ENCODE assay signal across 11 mouse cellular contexts in the genomic region with DNA sequence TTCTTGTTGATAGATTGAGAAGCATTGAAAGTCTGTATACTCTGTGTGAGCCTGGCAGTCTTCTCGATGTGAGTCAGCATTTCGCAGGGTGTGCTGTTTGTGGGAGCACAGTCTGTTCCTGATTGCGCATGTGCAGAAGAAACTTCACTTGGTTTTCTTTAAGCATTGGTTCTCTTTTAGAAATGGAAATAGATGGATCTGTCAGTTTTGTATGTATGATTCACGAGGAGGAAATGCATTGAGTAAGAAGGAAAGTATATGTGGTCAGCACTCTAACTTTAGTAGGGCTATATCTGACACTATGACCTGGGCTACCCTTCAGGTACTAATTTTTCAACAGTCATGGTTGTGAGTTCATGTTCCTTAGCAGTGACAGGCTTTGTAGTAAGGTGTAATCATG. TPM values are rescaled to one million over a fixed set of nuclear protein-coding genes. Genes with fewer than 3 reads are reported as not detected.
A peak's percentile ranks its signal among the peaks of the same experiment; 100 is the strongest.
DNase-seq lines count a peak whose midpoint lies in the region; ATAC-seq and TF ChIP-seq lines count a peak whose summit lies in the region.
"Had no signal": no experiment of that assay in that cellular context is flagged by ENCODE, and none has a peak within 500 bp of the region (broad histone marks: within the 10 kb centered on the region; RNA-seq: fewer than 3 reads in every experiment).

No protein-coding gene starts in this region.

- H3K36me3 ChIP-seq in heart, adult 2 months (ENCODE audit: control insufficient read depth, insufficient read depth, low read length), result peaks cover 7% of the 10 kb centered on the region
- H3K36me3 ChIP-seq: forebrain, embryonic 15.5 days had no signal

- no peak for TF ChIP-seq POLR2A in heart, adult 2 months (IDR thresholded peaks at IDR 0.05; ENCODE audit: insufficient read depth, low read depth, low read length)

- no peak overlapping the region for H3K9ac ChIP-seq in heart, adult 2 months (ENCODE audit: low read depth, low read length)
- H3K9ac ChIP-seq: forebrain, embryonic 15.5 days had no signal

- TF ChIP-seq CTCF in heart, adult 2 months (IDR thresholded peaks at IDR 0.05), result no peak

- DNase-seq in heart, adult 2 months, result no peak
- DNase-seq in heart, postnatal 4 days, result no peak
- DNase-seq in right cerebral cortex, adult 2 months (ENCODE audit: low spot score in 2 of 2), result peak; percentile 39 to 41
- DNase-seq in right cerebral cortex, postnatal 14 days, result no peak
- DNase-seq in telencephalon, adult 2 months (ENCODE audit: low read depth, low spot score), result peak; percentile 45
- no peak for DNase-seq in thymus, postnatal 10 days (ENCODE audit: low spot score in 2 of 2)
- DNase-seq in lung, adult 18-20 months, result no peak

- intact Hi-C loops in heart, adult 2 months (cut with DNase I), result loop anchor here (5.0 kb wide), 1 partner anchor 32 kb away; a partner anchor contains a TSS

- peak overlapping the region; percentile 42 for H3K27ac ChIP-seq in heart, adult 2 months
- H3K27ac ChIP-seq: forebrain, embryonic 15.5 days; stomach, postnatal 0 days had no signal

- peaks cover 4% of the 10 kb centered on the region for H3K4me1 ChIP-seq in heart, adult 2 months (ENCODE audit: control insufficient read depth, insufficient read depth, low read length)
- H3K4me1 ChIP-seq: forebrain, embryonic 15.5 days had no signal

- WGBS in heart, adult 2 months, result 75% methylated on average over 4 of the region's 4 CpGs

- no peak for TF ChIP-seq EP300 in heart, adult 2 months (IDR thresholded peaks at IDR 0.05; ENCODE audit: insufficient read depth, low read depth, low read length)

- H3K4me3 ChIP-seq in heart, adult 2 months, result no peak overlapping the region
- H3K4me3 ChIP-seq: forebrain, embryonic 15.5 days had no signal

- ATAC-seq in granulocyte monocyte progenitor cell, adult 5-6 weeks (replicated peaks; ENCODE audit: poor library complexity, severe bottlenecking), result peak; percentile 93
- ATAC-seq: activated CD4-positive, CD25-positive, alpha-beta regulatory T cell, adult 4 months; forebrain, embryonic 15.5 days had no signal

- H3K27me3 ChIP-seq in heart, adult 2 months (ENCODE audit: control insufficient read depth, insufficient read depth, low read length), result no peaks in the 10 kb centered on the region
- H3K27me3 ChIP-seq: forebrain, embryonic 15.5 days had no signal

- H3K79me2 ChIP-seq in heart, adult 2 months (replicated peaks; ENCODE audit: control insufficient read depth, insufficient read depth, low read length), result peaks cover 1% of the 10 kb centered on the region; the same call in 1 of the 2 replicates

RNA-seq across cellular contexts. Expression of a gene that starts 32.2 kb away (rescaled TPM):
- 10 to 100 TPM; 22.6 to 25.4 TPM for total RNA-seq in heart, adult 2 months (2021)
- polyA plus RNA-seq in heart, adult 2 months (2012; rRNA removed), result 11.4 and 19.7 TPM in 2 replicates
- total RNA-seq in heart, postnatal 4 days (2021), result 10 to 100 TPM; 25.3 to 25.6 TPM
- total RNA-seq in granulocyte monocyte progenitor cell, adult 5-6 weeks (2014; fragmentation: Nextera tagmentation), result 41.1 and 65.6 TPM in 2 replicates
- total RNA-seq in granulocyte monocyte progenitor cell, adult 5-6 weeks (2017), result 55.3 and 71.5 TPM in 2 replicates

RNA-seq across cellular contexts. Expression of a gene that starts 32.3 kb away (rescaled TPM):
- total RNA-seq in heart, adult 2 months (2021), result 10 to 100 TPM; 22.4 to 24.4 TPM
- 21.2 and 33.5 TPM in 2 replicates for polyA plus RNA-seq in heart, adult 2 months (2012; rRNA removed)
- 10 to 100 TPM; 26.1 to 27.3 TPM for total RNA-seq in heart, postnatal 4 days (2021)
- 30.8 and 38.8 TPM in 2 replicates for total RNA-seq in granulocyte monocyte progenitor cell, adult 5-6 weeks (2014; fragmentation: Nextera tagmentation)
- total RNA-seq in granulocyte monocyte progenitor cell, adult 5-6 weeks (2017), result 22.4 and 22.5 TPM in 2 replicates

RNA-seq across cellular contexts. Expression of a gene that starts 51.3 kb away (rescaled TPM):
- total RNA-seq in heart, adult 2 months (2021), result 1 to 10 TPM; 2.6 to 3.1 TPM
- 4.8 and 5.0 TPM in 2 replicates for polyA plus RNA-seq in heart, adult 2 months (2012; rRNA removed)
- total RNA-seq in heart, postnatal 4 days (2021), result 1 to 10 TPM; 3.5 to 3.6 TPM
- total RNA-seq in granulocyte monocyte progenitor cell, adult 5-6 weeks (2014; fragmentation: Nextera tagmentation), result not detected in 2 replicates
- total RNA-seq in granulocyte monocyte progenitor cell, adult 5-6 weeks (2017), result 0.31 TPM in 1 of 2 replicates, not detected in the other

Comparison
In these comparisons a context has a peak if more than half of its experiments do, and no peak if none do; other contexts are left out.
1. DNase-seq: peak in right cerebral cortex, adult 2 months (2 of 2) and telencephalon, adult 2 months (single experiment); none in heart, adult 2 months (0 of 2), heart, postnatal 4 days (single experiment), right cerebral cortex, postnatal 14 days (single experiment), thymus, postnatal 10 days (0 of 2) and lung, adult 18-20 months (0 of 2).